In the genomic region with DNA sequence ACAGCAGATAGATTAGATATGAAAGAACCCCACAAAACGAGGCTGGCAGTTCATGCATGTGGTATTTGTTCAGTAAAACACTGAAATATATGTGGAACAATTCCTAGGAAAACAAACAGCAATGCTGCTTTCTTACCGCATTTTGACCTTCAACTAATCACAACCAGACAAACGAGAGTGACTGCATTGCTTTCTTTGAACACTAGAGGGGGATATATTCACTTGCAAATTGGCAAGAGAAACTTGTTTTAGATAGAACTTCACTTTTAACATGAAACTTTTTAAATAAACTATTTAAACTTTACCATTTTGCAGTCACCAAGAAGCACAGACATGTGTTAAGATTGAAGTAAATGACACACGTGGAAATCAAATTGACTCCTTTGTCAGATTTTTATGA, we compare ENCODE assay signal across 10 mouse cellular contexts. TPM values are rescaled to one million over a fixed set of nuclear protein-coding genes. Genes with fewer than 3 reads are reported as not detected.
DNase-seq lines count a peak whose midpoint lies in the region; ATAC-seq and TF ChIP-seq lines count a peak whose summit lies in the region.
"Had no signal": no experiment of that assay in that cellular context is flagged by ENCODE, and none has a peak within 500 bp of the region (broad histone marks: within the 10 kb centered on the region; RNA-seq: fewer than 3 reads in every experiment).

No protein-coding gene starts in this region.

- DNase-seq in kidney, postnatal 0 days (ENCODE audit: low spot score): peak; percentile 90
- no peak for DNase-seq in kidney, adult 18-20 months
- peak; percentile 71 for DNase-seq in A20 (ENCODE audit: low read depth, low spot score)
- DNase-seq in CD8-positive naive resting alpha-beta T cell, adult 2 months (ENCODE audit: low read depth in 2 of 2, low spot score in 2 of 2): peak; percentile 27 to 67
- DNase-seq in embryo, embryonic 11.5 days (ENCODE audit: low read depth, low spot score): peak; percentile 55
- peak; percentile 88 for DNase-seq in naive thymus-derived CD4-positive, alpha-beta T cell, adult 2 months (ENCODE audit: low read depth)
- no peak for DNase-seq in thymus, postnatal 36 days

- no peaks in the 10 kb centered on the region for H3K9me3 ChIP-seq in kidney, postnatal 0 days (replicated peaks; ENCODE audit: low read length)
- H3K9me3 ChIP-seq: neural tube, embryonic 13.5 days had no signal

- WGBS in kidney, postnatal 0 days: 2% methylated on average over 4 of the region's 4 CpGs

- no peaks in the 10 kb centered on the region for H3K36me3 ChIP-seq in kidney, postnatal 0 days (ENCODE audit: insufficient read depth, low read length)
- H3K36me3 ChIP-seq: neural tube, embryonic 13.5 days had no signal

- peak; percentile 90 for TF ChIP-seq CTCF in kidney, postnatal 0 days (IDR thresholded peaks at IDR 0.05; ENCODE audit: low read depth)

- H3K4me1 ChIP-seq in kidney, postnatal 0 days (replicated peaks; ENCODE audit: insufficient read depth, low read length): no peaks in the 10 kb centered on the region
- H3K4me1 ChIP-seq: neural tube, embryonic 13.5 days had no signal

- no peaks in the 10 kb centered on the region for H3K27me3 ChIP-seq in kidney, postnatal 0 days (ENCODE audit: insufficient read depth, low read length)
- H3K27me3 ChIP-seq: neural tube, embryonic 13.5 days had no signal

- H3K9ac ChIP-seq in kidney, postnatal 0 days (ENCODE audit: low read depth, low read length): no peak overlapping the region
- H3K9ac ChIP-seq: neural tube, embryonic 13.5 days had no signal

- H3K4me3 ChIP-seq in kidney, postnatal 0 days (replicated peaks; ENCODE audit: low read depth, low read length): no peak overlapping the region
- H3K4me3 ChIP-seq: neural tube, embryonic 13.5 days had no signal

- no peak overlapping the region for H3K27ac ChIP-seq in kidney, postnatal 0 days
- H3K27ac ChIP-seq: neural tube, embryonic 13.5 days had no signal

- no peak overlapping the region for H3K4me2 ChIP-seq in kidney, postnatal 0 days (ENCODE audit: low read length)
- H3K4me2 ChIP-seq: neural tube, embryonic 13.5 days had no signal

- no peak for ATAC-seq in kidney, postnatal 0 days (replicated peaks; ENCODE audit: low FRiP score, low read depth)
- no peak for ATAC-seq in megakaryocyte-erythroid progenitor cell, adult 5-6 weeks (replicated peaks; ENCODE audit: low FRiP score, low TSS enrichment, poor library complexity, severe bottlenecking)

RNA-seq across cellular contexts. Expression of a gene that starts 8.9 kb away (rescaled TPM):
- 0.33 and 0.55 TPM in 2 replicates for polyA plus RNA-seq in kidney, postnatal 0 days (2015; fragmentation: Nextera tagmentation; extraction: Ambion mirVana)
- total RNA-seq in megakaryocyte-erythroid progenitor cell, adult 5-6 weeks (2014; fragmentation: Nextera tagmentation): not detected in 2 replicates
- total RNA-seq in megakaryocyte-erythroid progenitor cell, adult 5-6 weeks (2017): 0.08 TPM in 1 of 2 replicates, not detected in the other
- total RNA-seq: hematopoietic stem cell, adult 5-6 weeks had no signal

Comparison
In these comparisons a context has a peak if more than half of its experiments do, and no peak if none do; other contexts are left out.
1. DNase-seq: peak in kidney, postnatal 0 days (single experiment), A20 (single experiment), CD8-positive naive resting alpha-beta T cell, adult 2 months (2 of 2), embryo, embryonic 11.5 days (single experiment) and naive thymus-derived CD4-positive, alpha-beta T cell, adult 2 months (single experiment); none in kidney, adult 18-20 months (single experiment) and thymus, postnatal 36 days (0 of 2).